Mouse (Mus musculus) ovary, adult 18-20 months (tissue): ENCODE results near the gene Gstcd.

ENCODE experiments used
- DNase-seq: peaks from one replicate; pipeline ENCODE4 v3.0.0; 2022; ENCODE audit warnings: low spot score, mixed read lengths

Gstcd gene

DNA sequence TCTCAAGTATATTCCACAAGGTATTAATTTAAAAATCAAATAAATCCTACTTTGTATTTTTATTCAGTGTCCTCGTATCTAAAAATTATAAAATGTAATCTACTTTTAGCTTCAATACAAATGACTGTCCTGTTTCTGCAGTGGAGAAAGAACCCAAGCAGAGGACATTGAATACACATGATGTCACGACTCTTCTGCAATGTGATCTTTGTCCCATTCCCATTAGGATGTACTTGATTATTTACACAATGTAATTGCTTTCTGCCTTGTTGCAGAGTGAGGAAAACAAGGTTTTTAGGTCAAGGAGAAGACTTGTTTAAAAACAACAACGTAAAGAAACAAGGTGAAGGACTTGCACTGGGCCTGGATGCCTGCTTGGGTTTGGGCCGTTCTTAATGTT, 84.6 kb downstream of the Gstcd start:
- no peak for DNase-seq

- DNase-seq = no peak
Measured at GRCm38 (mm10) chr3:132996299-132996698, 95.5 kb downstream of the Gstcd start.

DNA sequence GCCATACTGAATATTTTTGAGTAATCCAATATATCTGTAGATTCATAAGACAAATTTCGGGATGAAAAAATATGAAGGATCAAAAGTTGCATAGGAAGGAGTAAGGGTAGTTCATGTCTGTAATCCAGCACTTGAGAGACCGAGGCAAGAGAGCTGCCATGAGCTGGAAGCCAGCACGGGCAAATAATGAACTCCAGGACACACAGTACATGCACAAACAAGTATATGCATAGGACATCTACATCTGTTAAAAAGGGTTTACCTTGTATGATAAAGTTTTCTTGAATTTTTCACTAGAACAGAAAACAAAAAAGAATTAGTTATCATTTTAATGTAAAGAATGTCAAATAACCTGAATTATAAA, 95.9 kb downstream of the Gstcd start:
- no peak for DNase-seq

DNA sequence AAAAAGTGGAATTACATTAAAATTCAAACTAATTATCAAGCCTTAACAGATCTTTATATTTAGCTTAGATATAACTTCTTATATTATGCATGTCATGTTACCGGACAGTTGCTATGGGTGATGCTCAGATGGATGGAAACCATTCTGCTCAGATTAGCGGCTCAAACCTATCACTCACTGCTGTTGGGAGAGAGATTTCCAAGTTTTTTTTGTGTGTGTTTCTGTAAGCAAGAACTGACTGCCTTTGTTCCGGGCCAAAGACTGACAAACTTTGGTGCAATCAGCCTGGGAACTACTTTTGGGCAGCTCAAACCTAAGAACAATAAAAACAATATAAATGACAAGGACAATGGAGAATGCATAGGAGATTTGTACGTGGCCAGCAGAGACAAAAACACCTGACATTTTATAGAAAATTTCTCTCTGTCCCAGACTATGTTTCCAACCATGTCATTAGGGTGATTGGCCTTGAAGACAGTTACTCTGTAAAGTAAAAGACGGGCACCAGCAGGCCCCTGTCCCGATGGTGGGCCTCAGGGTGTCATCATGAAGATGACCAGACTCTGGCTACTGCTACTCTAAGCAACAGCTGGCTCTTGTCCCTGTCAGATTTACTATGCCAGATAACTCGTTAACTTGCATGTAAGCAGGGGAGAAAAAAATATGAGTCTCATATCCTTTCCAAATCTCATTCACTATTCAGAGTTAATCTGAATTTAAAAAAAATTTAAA, 96.5 kb downstream of the Gstcd start:
- DNase-seq = no peak

DNA sequence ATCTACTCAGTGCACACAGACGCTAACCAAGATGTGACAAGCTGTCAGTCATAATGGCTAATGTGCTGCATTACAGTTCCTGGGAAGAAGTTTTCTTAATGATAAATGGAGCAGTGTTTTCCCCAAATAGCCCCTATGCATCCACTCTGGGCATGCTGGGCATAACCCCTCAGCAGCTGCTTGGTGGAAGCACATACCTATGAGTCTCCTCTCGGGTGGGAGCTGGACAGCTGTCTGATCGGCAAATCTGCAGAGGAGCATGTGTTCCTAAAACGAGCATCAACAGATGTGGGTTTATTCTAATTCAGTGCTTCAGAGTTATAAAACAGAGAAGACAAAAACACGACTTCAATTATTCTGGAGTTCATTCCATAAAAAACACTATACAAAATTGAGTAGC, 105.6 kb downstream of the Gstcd start:
- DNase-seq = no peak

GRCm38 (mm10) chr3:132983845-132984485, 107.9 kb downstream of the Gstcd start:
- no peak for DNase-seq

GRCm38 (mm10) chr3:132981968-132982367, 109.9 kb downstream of the Gstcd start:
- DNase-seq = no peak

GRCm38 (mm10) chr3:132979781-132980461, 111.9 kb downstream of the Gstcd start:
- DNase-seq = no peak

DNA sequence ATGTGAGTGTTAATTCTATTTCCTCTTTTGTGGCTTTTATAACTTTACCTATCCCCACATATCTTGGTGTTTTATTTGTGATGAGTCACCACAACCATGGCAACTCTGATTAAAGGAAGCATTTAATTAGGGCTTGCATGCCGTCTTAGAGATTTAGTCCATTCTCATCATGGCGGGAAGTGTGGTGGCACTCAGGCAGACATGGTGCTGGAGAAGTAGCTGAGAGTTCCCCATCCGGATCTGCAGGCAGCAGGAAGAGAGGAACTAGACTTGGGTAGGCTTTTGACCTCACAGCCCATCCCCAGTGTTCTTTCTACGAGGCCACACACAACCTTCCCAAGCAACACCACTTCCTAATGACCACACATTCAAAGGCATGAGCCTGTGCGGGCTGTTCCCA, 125.6 kb downstream of the Gstcd start:
- DNase-seq = no peak

GRCm38 (mm10) chr3:132964715-132965507, 126.9 kb downstream of the Gstcd start:
- DNase-seq = no peak

DNA sequence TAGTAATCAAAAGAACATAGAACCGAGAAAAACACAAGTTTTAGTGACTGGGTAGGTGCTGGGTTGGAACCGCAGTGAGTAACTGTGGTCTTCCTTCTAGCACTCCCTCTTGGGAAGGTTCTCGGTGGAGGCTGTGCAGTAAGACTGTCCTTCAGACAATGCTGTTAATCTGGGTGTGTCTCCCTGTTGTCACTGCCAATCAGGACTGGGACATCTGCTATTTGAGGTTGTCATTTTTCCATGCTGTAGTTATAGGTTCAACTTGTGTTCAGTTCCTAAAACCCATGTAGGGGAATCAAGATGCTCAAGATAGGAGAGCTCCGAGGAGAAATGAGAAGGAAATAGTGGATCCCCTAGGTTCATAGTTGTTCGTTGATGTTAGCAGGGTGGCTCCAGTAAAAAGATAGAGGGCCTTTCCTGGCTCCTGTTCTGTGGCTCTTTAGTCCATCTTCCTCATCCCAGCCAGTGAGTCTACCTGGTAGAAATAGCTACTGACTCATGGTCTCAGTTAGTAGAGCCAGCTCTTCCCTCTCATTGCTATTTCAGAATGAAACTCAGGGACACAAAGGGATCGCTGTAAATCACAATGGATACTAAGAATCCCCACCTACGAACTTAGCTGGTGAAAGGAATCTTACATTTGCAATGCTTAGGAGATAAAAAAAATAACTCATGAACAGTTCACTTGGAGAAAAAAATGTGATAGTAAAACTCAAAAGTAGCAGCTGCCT, 129.0 kb downstream of the Gstcd start:
- no peak for DNase-seq

GRCm38 (mm10) chr3:132950529-132950880, 141.3 kb downstream of the Gstcd start:
- DNase-seq = no peak

- peak; percentile 8 for DNase-seq
Measured at GRCm38 (mm10) chr3:132949791-132950528, 141.9 kb downstream of the Gstcd start, which contains the start of gene Npnt. Gene Npnt, minus strand, starts transcription at chr3:132950291.

DNA sequence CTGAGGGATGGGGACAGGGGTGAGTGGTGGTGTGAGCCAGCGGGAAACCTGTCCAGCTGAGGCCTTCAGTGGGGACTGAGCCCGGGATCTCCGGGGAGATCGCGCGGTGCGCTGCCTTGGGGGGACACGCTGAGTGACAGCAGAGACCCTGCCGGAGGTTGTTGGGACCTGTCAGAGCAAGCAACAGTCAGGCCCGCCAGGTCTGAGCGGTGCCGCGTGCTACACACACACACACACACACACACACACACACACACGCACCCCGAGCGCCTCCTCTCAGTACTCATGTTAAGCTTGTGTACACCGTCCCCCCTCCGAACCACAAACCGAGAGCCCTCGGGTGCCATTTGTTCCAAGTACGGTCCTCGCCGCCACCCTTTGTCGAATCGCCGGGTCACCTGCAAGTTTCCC, 142.4 kb downstream of the Gstcd start:
- DNase-seq = no peak

DNA sequence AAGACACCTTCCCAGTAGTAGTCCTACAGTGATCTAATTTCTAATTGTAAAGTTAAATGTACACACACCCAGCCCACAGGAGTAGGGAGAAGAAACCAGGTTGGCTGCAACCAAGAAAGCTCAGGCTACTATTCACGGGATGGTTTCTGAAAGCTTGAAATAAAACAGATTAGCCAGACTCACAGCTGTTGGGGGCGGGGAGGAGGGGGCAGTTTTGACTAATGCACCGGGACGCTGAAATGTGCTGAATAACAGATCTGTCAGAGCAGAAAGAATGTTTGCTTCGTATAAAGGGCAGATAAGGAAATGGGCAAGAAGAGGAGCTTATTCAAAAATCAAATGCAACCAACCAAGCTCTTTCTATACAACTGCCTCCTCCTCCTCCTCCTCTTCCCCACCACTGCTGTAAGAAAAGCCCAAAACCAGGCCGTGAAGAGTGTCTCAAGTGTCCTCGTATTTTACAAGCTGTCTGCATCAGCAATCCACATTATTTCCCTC, 143.5 kb downstream of the Gstcd start:
- DNase-seq = no peak

- DNase-seq = no peak
Measured at GRCm38 (mm10) chr3:132946086-132946485, 145.7 kb downstream of the Gstcd start.

GRCm38 (mm10) chr3:132945669-132946068, 146.2 kb downstream of the Gstcd start:
- DNase-seq = no peak

DNA sequence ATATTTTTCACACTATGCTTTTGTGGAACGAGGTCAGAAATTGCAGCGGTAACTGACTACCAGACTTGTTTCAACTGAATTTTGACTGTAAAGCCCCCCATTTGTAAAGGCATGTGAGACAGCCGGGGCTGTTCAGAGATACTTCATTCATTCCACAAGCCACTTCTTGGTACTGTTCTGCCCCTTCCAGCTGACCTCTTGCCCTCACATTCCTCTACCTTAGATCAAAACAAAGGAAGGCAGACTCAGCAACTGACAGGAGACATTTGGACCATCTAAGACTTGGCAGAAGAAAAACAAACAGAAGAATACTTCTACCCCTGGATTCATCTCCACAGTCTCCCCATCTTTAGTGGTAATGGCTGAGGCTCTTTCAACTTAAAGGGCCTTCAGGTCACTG, 147.2 kb downstream of the Gstcd start:
- DNase-seq = no peak

DNA sequence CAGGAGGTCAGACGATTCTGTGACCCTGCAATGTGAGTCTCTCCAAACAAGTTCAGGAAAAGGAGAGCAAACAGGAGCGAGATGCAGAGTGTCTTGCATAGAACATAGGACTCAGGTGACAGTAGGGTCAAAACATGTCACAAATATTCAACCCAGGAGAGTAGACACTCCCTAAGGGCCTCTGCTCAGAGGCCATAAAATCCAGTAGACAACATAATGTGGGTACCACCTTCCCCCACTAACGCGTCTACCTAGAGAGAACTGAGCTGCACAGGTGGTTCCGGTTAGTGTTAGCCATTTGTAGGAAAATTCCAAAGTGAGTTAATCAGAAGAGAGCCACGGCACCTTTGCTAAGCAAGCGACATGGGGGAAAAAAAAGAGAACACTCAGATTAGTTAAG, 147.6 kb downstream of the Gstcd start:
- DNase-seq = no peak

GRCm38 (mm10) chr3:132942778-132943177, 149.1 kb downstream of the Gstcd start:
- no peak for DNase-seq
